Mouse (Mus musculus) forebrain, embryonic 11.5 days (tissue): ENCODE results near the gene Filip1l. TPM values are rescaled to one million over a fixed set of nuclear protein-coding genes. Genes with fewer than 3 reads are reported as not detected.

Experiments
- ATAC-seq: fragments of 200-750 bp; cut with Nextera tagmentation; replicated peaks from 2 replicates; pipeline ENCODE4 v1.8.0; 2017; ENCODE audit warnings: moderate TSS enrichment; ENCODE audit not compliant: low FRiP score
- DNase-seq: peaks from one replicate; pipeline ENCODE4 v3.0.0-alpha.2; 2017; ENCODE audit warnings: low spot score
- H3K27ac ChIP-seq: fragments of 300-500 bp; sonication (generic); 2 replicates; pipeline ENCODE4 v1.5.1; 2014; ENCODE audit warnings: low read depth, low read length
- H3K27me3 ChIP-seq: fragments of 300-500 bp; sonication (generic); 2 replicates; pipeline ENCODE4 v1.6.1; 2014; ENCODE audit warnings: mild to moderate bottlenecking, low read length, mixed read lengths; ENCODE audit not compliant: control insufficient read depth, insufficient read depth
- H3K36me3 ChIP-seq: fragments of 300-500 bp; sonication (generic); 2 replicates; pipeline ENCODE4 v1.6.1; 2014; ENCODE audit warnings: mild to moderate bottlenecking, low read length, moderate library complexity, mixed read lengths; ENCODE audit not compliant: control insufficient read depth, insufficient read depth
- H3K4me1 ChIP-seq: fragments of 300-500 bp; sonication (generic); replicated peaks from 2 replicates; pipeline ENCODE4 v1.6.1; 2014; ENCODE audit warnings: low read length, mixed read lengths; ENCODE audit not compliant: control insufficient read depth, insufficient read depth
- H3K4me2 ChIP-seq: fragments of 300-500 bp; sonication (generic); 2 replicates; pipeline ENCODE4 v1.6.1; 2014; ENCODE audit warnings: low read depth, mild to moderate bottlenecking, low read length, moderate library complexity, mixed read lengths; ENCODE audit not compliant: severe bottlenecking
- H3K4me3 ChIP-seq: fragments of 300-500 bp; sonication (generic); 2 replicates; pipeline ENCODE4 v1.5.1; 2014; ENCODE audit warnings: low read depth, low read length
- H3K9ac ChIP-seq: fragments of 300-500 bp; sonication (generic); 2 replicates; pipeline ENCODE4 v1.6.1; 2014; ENCODE audit warnings: low read length
- H3K9me3 ChIP-seq: fragments of 300-500 bp; sonication (generic); 2 replicates; pipeline ENCODE4 v1.6.1; 2016; ENCODE audit warnings: low read length, mixed read lengths; ENCODE audit not compliant: control insufficient read depth
- WGBS: fragments of 180-500 bp; shearing (Covaris S2); extraction: QIAGEN DNeasy Blood & Tissue Kit; methylation state at CpG from one replicate; pipeline ENCODE4 v1.1.7; 2014; 5-methylcytosine and 5-hydroxymethylcytosine counted together
- polyA plus RNA-seq: library from polyadenylated mRNA; unstranded; fragments of >200 nt; fragmentation: Nextera tagmentation; extraction: Ambion mirVana; gene quantifications from 2 replicates; pipeline ENCODE4 v1.2.1, GENCODE M21; 2014

Gene Filip1l
- polyA plus RNA-seq, 1 experiment from 2014 or later = 10.0 TPM

- Histone ChIP-seq H3K36me3 (no peaks in the 10 kb centered on the region), H3K4me3 (no peak overlapping the region), H3K27ac (no peak overlapping the region), H3K4me1 (peaks cover 2% of the 10 kb centered on the region; the same call in 1 of the 2 replicates), H3K9me3 (no peaks in the 10 kb centered on the region), H3K9ac (no peak overlapping the region), H3K4me2 (no peak overlapping the region), H3K27me3 (peaks cover 2% of the 10 kb centered on the region; the same call in 1 of the 2 replicates)
- no peak for ATAC-seq
- 81% methylated on average over 2 of the region's 2 CpGs for WGBS
- no peak for DNase-seq
Measured at GRCm38 (mm10) chr16:57551617-57552016, 198.7 kb downstream of the Filip1l start.

GRCm38 (mm10) chr16:57552709-57553108 lies 199.8 kb downstream of the Filip1l start:
- DNase-seq (no peak), ATAC-seq (no peak)
- H3K4me2 ChIP-seq = no peak overlapping the region
- no peak overlapping the region for H3K27ac ChIP-seq
- H3K27me3 ChIP-seq = peaks cover 2% of the 10 kb centered on the region; the same call in 1 of the 2 replicates
- no peaks in the 10 kb centered on the region for H3K36me3 ChIP-seq
- peaks cover 2% of the 10 kb centered on the region; the same call in 1 of the 2 replicates for H3K4me1 ChIP-seq
- no peaks in the 10 kb centered on the region for H3K9me3 ChIP-seq
- H3K4me3 ChIP-seq = no peak overlapping the region
- no peak overlapping the region for H3K9ac ChIP-seq
- WGBS = 68% methylated on average over 5 of the region's 5 CpGs

- H3K9ac ChIP-seq = no peak overlapping the region
Measured at GRCm38 (mm10) chr16:57553235-57553634, 200.3 kb downstream of the Filip1l start.

DNA sequence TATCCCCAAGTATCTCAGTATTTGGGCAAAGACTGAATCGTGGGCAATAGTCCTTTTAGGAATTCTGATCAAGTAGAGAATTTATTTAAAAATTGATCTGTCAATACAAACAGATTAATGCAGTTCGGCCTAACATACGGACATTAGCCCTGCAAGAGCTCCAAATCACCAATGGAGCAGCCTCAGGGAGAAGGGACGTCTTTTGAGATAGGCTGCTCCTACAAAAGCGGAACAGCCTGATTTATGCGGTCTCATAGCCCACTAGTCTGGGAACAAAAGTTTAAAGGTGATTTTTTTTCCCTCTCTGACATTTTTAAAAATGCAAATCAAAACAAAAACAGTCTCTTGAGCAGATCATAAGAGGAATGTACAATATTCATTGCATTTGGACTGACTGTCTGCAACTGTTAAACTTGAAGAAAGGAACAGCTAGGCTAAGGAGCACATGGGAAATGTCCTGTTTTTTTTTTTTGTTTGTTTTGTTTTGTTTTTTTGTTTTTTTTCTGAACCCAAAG lies 202.1 kb downstream of the Filip1l start:
- Histone ChIP-seq H3K27me3 (no peaks in the 10 kb centered on the region), H3K36me3 (no peaks in the 10 kb centered on the region), H3K4me2 (no peak overlapping the region), H3K9ac (no peak overlapping the region), H3K4me1 (no peaks in the 10 kb centered on the region), H3K27ac (no peak overlapping the region), H3K4me3 (no peak overlapping the region), H3K9me3 (no peaks in the 10 kb centered on the region)
- 79% methylated on average over 6 of the region's 6 CpGs for WGBS
- ATAC-seq (no peak), DNase-seq (no peak)

More at GRCm38 (mm10) chr16:57553235-57553634, 200.3 kb downstream of the Filip1l start:
- H3K27me3 ChIP-seq = peaks cover 2% of the 10 kb centered on the region; the same call in 1 of the 2 replicates
- H3K4me3 ChIP-seq = no peak overlapping the region
- ATAC-seq (no peak), DNase-seq (no peak)
- no peak overlapping the region for H3K27ac ChIP-seq
- peaks cover 2% of the 10 kb centered on the region; the same call in 1 of the 2 replicates for H3K4me1 ChIP-seq
- H3K9me3 ChIP-seq = no peaks in the 10 kb centered on the region
- no peak overlapping the region for H3K4me2 ChIP-seq
- H3K36me3 ChIP-seq = no peaks in the 10 kb centered on the region

DNA sequence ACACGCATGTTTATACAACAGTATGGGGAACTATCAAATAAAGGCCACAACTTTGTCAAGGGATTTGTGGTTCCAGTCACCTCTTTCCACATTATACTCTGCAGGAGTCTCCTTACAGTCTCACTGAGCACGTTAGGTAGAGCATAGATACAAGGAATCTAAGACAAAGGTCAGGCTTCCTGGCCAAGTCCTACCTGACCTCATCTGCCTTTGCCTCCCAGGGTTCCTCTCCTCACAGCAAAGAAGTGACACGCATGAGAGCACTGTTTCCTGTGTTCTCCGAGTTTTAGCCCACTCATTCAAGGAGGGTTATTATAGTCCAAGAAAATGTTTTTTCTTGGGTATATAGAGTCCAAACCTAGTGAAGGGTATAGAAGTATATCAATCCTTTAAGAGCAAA lies 202.8 kb downstream of the Filip1l start:
- H3K9ac ChIP-seq = no peak overlapping the region
- H3K4me1 ChIP-seq = no peaks in the 10 kb centered on the region
- WGBS = 70% methylated on average over 4 of the region's 4 CpGs
- no peak overlapping the region for H3K4me3 ChIP-seq
- no peaks in the 10 kb centered on the region for H3K27me3 ChIP-seq
- H3K27ac ChIP-seq = no peak overlapping the region
- H3K9me3 ChIP-seq = no peaks in the 10 kb centered on the region
- H3K4me2 ChIP-seq = no peak overlapping the region
- ATAC-seq = no peak
- H3K36me3 ChIP-seq = no peaks in the 10 kb centered on the region
- no peak for DNase-seq

GRCm38 (mm10) chr16:57556244-57556643 lies 203.4 kb downstream of the Filip1l start:
- DNase-seq (no peak), ATAC-seq (no peak)
- Histone ChIP-seq H3K4me1 (no peaks in the 10 kb centered on the region), H3K9ac (no peak overlapping the region), H3K4me3 (no peak overlapping the region), H3K27ac (no peak overlapping the region), H3K36me3 (no peaks in the 10 kb centered on the region), H3K4me2 (no peak overlapping the region), H3K27me3 (no peaks in the 10 kb centered on the region), H3K9me3 (no peaks in the 10 kb centered on the region)
- WGBS = 85% methylated on average over 2 of the region's 2 CpGs

DNA sequence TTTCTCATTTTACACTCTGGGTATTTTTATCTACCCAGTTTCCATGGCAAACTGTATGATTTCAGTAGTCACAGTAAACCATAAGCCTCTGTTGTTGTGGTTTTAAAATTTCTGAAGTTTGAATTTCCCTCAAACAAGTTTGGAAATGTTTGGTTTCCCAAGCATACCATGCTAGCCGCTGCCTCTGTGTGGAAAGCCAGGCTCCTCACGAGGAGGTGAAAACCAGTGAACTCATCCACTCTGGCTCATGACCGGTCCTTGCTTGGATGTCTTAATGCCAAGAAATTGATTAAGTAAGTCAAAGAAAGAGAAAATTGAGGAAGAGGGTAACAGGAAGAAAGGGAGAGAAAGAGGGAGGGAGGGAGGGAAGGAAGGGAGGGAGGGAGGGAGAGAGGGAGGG lies 205.4 kb downstream of the Filip1l start:
- Histone ChIP-seq H3K4me3 (no peak overlapping the region), H3K36me3 (no peaks in the 10 kb centered on the region), H3K4me2 (no peak overlapping the region), H3K27me3 (no peaks in the 10 kb centered on the region), H3K27ac (no peak overlapping the region), H3K9ac (no peak overlapping the region), H3K4me1 (no peaks in the 10 kb centered on the region), H3K9me3 (no peaks in the 10 kb centered on the region)
- WGBS = 92% methylated on average over 3 of the region's 3 CpGs
- no peak for ATAC-seq
- DNase-seq = no peak

DNA sequence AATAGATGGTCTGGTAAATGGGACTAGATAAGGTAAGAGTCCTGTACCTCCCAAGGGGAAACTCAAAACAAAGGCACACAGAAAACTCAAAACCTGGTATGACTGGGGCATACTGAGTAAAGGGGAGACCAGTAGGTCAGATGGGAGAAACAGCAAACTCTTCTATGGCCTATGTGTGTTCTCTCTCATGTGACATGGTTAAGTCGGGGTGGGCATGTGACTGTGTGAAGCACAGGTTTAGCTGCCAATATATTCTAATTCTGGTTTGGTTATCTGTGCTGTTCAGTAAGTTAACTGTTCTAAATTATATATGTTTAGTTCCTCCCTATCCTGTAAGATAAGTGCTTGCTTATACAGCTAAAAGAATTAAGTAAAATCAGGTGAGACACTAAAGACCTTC lies 207.3 kb downstream of the Filip1l start:
- no peak for ATAC-seq
- WGBS = 81% methylated on average over 1 of the region's 1 CpGs

GRCm38 (mm10) chr16:57563453-57563852 lies 210.6 kb downstream of the Filip1l start:
- ATAC-seq = no peak
- no peak overlapping the region for H3K9ac ChIP-seq
- WGBS = 97% methylated on average over 3 of the region's 3 CpGs

More for the DNA sequence above, 207.3 kb downstream of the Filip1l start:
- no peaks in the 10 kb centered on the region for H3K4me1 ChIP-seq
- no peak for DNase-seq
- no peak overlapping the region for H3K4me2 ChIP-seq
- no peaks in the 10 kb centered on the region for H3K27me3 ChIP-seq
- no peak overlapping the region for H3K4me3 ChIP-seq
- H3K9me3 ChIP-seq = no peaks in the 10 kb centered on the region
- no peak overlapping the region for H3K9ac ChIP-seq
- no peak overlapping the region for H3K27ac ChIP-seq
- H3K36me3 ChIP-seq = no peaks in the 10 kb centered on the region

More at GRCm38 (mm10) chr16:57563453-57563852, 210.6 kb downstream of the Filip1l start:
- H3K4me3 ChIP-seq = no peak overlapping the region
- no peaks in the 10 kb centered on the region for H3K9me3 ChIP-seq
- H3K36me3 ChIP-seq = no peaks in the 10 kb centered on the region
- H3K27ac ChIP-seq = no peak overlapping the region
- no peaks in the 10 kb centered on the region for H3K27me3 ChIP-seq
- H3K4me2 ChIP-seq = no peak overlapping the region
- H3K4me1 ChIP-seq = no peaks in the 10 kb centered on the region
- no peak for DNase-seq
